Mouse (Mus musculus): ENCODE measurements around the gene Angel1.

The Angel1 gene

DNA sequence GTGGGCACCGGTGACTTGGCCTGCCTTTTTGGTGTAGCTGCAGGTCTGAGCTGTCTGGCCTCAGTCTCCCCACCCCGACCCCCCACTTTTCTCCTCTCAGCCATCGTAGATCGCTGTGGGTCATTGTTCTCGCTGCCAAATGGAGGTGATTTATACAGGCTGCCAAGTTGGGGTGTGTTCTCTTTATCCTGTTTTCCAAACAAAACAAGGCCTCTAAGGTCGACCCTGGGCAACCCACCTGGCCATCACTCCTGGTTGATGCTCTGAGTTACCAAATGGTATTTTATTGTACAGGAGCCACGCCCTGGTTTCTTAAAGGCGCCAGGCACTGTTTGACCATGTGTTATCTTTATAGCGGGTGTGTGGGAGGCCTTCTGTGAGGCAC is 46.7 kb downstream of the Angel1 start:
- no peak for DNase-seq (ENCODE audit: low spot score in 2 of 2)

DNA sequence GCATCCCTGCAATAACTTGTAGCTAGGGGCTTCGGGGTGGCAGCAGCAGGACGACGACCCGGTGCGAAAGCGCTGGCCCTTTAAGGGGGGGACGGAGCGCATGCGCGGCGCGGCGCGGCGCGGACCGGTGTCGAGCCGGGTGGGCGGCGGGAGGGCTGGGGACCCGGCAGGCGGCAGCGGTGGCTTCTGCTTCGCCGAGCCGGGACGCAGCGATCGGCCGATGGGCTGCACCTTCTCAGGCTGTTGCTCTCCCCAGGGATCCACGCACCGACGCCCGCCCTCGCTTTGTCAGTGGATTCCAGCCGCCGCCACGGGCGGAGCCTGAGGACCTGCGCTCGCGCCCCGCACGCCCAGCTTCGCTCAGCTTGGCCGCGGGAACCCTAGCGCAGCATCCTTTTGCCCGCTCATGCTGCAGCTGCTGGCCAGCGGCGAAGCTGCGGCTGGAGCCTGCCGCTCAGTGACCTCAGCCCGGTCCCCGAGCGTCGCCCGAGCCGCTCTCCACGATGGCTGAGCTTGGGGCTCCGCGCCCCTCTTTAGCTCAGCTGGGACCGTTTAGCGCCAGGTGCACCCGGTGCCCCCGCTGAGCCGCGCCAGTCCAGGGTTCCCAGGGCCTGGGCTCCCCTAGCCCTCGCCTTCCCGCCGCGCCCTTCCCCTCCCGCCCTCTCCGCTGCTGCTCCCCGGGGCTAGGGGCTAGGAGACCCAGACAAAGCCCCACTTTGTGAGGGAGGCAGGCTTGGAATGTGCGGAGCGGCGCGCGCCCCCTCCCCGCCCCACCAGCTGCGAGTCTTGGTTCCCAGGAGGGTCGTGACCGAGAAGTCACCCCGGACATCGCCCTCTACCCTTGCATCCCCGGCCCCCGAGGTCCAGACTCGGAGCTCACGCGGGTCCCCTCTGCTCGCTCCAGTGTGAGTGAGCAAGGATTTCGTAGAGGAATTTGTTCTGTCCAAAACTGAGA is 47.4 kb downstream of the Angel1 start, which contains the start of gene Vash1:
Gene Vash1, plus strand, starts transcription at position 110 of the 955 bp plus-strand sequence.
- peak; percentile 39 to 67 for DNase-seq (ENCODE audit: low spot score in 2 of 2)

- no peak for DNase-seq (ENCODE audit: low spot score in 2 of 2)
Observed at GRCm38 (mm10) chr12:86672507-86672906, 53.8 kb downstream of the Angel1 start.

GRCm38 (mm10) chr12:86672105-86672504 is 54.2 kb downstream of the Angel1 start:
- DNase-seq (ENCODE audit: low spot score in 2 of 2), result no peak

DNA sequence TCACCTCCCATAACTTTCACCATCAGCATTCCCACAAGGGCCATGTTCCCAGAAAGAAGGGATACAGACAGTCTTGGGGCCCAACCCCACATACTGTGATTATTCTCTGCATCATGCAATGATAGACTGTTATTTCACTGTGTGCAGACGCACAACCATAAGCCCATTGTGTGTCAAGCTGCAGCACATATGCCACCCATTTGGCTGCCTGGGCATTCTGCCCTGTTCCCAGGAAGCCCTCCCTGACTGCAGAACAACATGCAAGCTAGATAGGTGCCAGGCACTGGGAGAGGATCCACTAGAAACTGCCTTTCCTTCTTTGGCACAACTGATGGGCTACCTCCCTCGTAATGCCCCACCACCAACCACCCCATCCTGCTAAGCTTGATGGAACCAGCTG is 57.9 kb downstream of the Angel1 start:
- DNase-seq (ENCODE audit: low spot score in 2 of 2), result no peak

- DNase-seq (ENCODE audit: low spot score in 2 of 2), result no peak
Observed at GRCm38 (mm10) chr12:86665656-86666055, 60.6 kb downstream of the Angel1 start.

- DNase-seq (ENCODE audit: low spot score in 2 of 2), result no peak
Observed at GRCm38 (mm10) chr12:86660466-86660865, 65.8 kb downstream of the Angel1 start.

GRCm38 (mm10) chr12:86659447-86659968 is 66.8 kb downstream of the Angel1 start:
- no peak for DNase-seq (ENCODE audit: low spot score in 2 of 2)

GRCm38 (mm10) chr12:86652570-86653041 is 73.7 kb downstream of the Angel1 start:
- DNase-seq (ENCODE audit: low spot score in 2 of 2), result peak; percentile 77 to 85

- DNase-seq (ENCODE audit: low spot score in 2 of 2), result no peak
Observed at GRCm38 (mm10) chr12:86651301-86651860, 74.9 kb downstream of the Angel1 start.
